Mouse (Mus musculus): ENCODE results near the gene Gm13199. TPM values are rescaled to one million over a fixed set of nuclear protein-coding genes. Genes with fewer than 3 reads are reported as not detected.

The Gm13199 gene
- polyA plus RNA-seq, 1 experiment from 2014 or later: 1.4 TPM

Other genes with a start within 250 kb of the Gm13199 start
- 8.4 and 9.0 TPM in 2 replicates for gene Camk1d, start 148.4 kb downstream of the Gm13199 start, polyA plus RNA-seq (2015; fragmentation: Nextera tagmentation; extraction: Ambion mirVana)
- 66.3 and 67.1 TPM in 2 replicates for gene Nudt5, start 17.9 kb downstream of the Gm13199 start, polyA plus RNA-seq (2015; fragmentation: Nextera tagmentation; extraction: Ambion mirVana)
- 299 and 323 TPM in 2 replicates for gene Cdc123, start 17.8 kb downstream of the Gm13199 start, polyA plus RNA-seq (2015; fragmentation: Nextera tagmentation; extraction: Ambion mirVana)
- gene Sec61a2, start 32.5 kb upstream of the Gm13199 start, polyA plus RNA-seq (2015; fragmentation: Nextera tagmentation; extraction: Ambion mirVana): 75.9 and 80.5 TPM in 2 replicates
- gene Dhtkd1, start 79.9 kb upstream of the Gm13199 start, polyA plus RNA-seq (2015; fragmentation: Nextera tagmentation; extraction: Ambion mirVana): 2.8 and 3.2 TPM in 2 replicates
- gene Upf2, start 88.5 kb upstream of the Gm13199 start, polyA plus RNA-seq (2015; fragmentation: Nextera tagmentation; extraction: Ambion mirVana): 8.6 and 10.1 TPM in 2 replicates

Data from limb, embryonic 15.5 days (tissue).